Mouse (Mus musculus) CD4-positive, CD25-positive, alpha-beta regulatory T cell (primary cell): ENCODE results near the gene Cpt2. TPM values are rescaled to one million over a fixed set of nuclear protein-coding genes. Genes with fewer than 3 reads are reported as not detected.

Experiments used
- polyA plus RNA-seq: library from polyadenylated mRNA; unstranded; fragments of 100-300 nt; shearing (Covaris generic); gene quantifications from one replicate; pipeline ENCODE4 v1.2.1, GENCODE M21; 2017

Cpt2 gene
- polyA plus RNA-seq: 22.7 TPM

GRCm38 (mm10) chr4:107923145-107923802 is at the start of gene Cpt2:
Gene Cpt2, minus strand, starts transcription at chr4:107923610.

DNA sequence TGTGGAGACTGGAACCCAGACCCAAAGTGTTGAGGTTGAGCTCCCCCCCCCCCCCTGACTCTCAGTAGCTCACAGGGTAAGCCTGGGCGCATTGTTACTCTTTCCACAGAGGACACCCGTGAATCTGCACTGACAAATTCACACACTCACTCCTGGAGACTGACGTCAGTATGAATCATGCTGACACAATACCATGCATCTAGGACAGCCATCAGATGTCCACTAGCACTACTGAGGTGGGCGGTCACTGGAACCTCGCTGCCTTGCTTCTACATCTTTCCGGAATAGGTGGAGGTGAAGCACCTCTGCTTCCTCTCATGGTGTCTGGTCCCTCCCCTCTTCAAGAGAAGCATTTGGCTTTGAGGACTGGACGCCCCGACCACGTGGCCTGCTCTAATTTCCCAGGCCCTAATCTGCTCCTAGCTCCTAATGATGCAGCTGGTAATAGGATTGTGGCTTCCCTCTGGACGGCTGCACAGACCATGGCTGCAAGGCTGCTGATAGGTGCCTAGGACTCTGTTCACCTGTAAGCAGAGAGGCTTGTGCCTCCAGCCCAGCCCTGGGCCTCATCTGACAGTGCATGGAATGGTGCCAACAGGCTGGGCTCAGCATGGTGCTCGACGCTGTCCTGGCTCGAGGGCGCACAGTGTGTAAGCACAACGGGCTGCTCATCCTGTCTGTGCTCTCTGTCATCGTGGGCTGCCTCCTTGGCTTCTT is 44.7 kb upstream of the Cpt2 start, which contains the start of gene Slc1a7:
Gene Slc1a7, plus strand, starts transcription at position 367 of the 717 bp plus-strand sequence.

DNA sequence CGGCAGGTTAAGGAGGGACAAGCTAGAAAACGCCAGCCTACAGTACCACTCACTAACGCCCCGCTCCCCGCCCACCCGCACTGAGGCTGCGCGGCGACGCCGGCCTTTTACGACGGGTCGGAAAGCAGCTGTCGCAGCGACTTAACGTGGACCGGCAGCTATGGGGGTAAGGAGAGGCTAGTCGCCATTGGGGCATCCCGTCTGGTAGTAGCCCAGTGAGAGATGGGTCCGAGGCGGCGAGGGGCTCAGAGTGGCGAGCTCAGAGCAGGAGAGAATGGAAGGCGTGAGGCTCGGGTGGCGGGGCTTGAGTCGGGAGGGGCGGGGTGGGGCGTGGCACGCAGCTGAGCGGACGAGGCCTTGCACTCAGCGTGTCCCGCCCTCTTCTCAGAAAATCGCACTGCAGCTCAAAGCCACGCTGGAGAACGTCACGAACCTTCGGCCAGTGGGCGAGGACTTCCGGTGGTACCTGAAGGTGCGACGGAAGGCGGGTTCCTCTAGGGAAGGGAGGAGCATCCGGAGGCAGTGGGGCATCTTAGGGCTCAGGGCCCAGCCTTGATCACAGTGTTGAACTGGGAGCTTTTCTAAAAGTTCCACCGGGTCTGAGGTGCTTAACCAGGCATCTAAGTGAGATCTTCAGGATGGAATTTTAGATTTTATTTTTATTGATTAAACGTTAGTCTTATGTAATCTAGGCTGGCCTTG is 33.5 kb downstream of the Cpt2 start, which contains the start of gene 0610037L13Rik:
Gene 0610037L13Rik, plus strand, starts transcription at position 83 of the 702 bp plus-strand sequence.

DNA sequence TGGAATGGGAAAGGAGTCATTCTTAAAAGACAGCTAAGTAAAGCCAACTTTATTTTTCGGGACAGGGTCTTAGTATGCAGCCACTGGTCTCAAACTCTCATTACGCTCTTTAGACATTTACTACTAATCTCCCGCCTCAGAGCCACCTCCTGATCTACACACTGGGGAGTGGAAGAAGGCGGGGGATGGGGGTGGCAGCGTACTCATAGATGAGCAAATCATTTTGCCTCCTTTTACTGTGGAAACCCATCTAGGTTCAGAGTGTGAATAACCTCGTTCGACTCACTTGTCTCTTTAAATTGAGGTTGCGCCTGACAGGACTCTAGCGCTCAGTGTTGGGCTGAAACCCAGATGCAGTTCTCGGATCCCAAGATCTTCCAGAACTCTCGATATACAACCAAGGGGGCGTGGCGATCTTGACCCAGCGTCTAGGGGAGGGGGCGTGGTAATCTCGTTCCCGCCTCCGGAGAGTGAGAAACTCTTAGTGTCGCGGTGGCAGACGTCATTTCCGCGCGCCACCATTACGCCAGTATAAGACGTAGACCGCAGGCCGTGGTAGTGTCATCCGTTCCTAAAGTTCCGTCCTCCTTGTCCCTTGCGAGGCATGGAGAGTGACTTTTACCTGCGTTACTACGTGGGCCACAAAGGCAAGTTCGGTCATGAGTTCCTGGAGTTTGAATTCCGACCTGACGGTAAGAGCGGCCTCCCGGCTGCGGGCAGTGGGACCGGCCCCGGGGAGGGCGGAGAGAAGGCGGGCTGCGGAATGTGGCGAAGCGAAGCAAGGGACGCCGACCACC is 44.0 kb downstream of the Cpt2 start, which contains the start of gene Magoh:
Gene Magoh, plus strand, starts transcription at position 502 of the 797 bp plus-strand sequence.

Other genes with a start within 250 kb of the Cpt2 start
- not detected for gene Dmrtb1, start 239.4 kb downstream of the Cpt2 start, polyA plus RNA-seq
- 5.2 TPM for gene Lrp8, start 121.3 kb downstream of the Cpt2 start, polyA plus RNA-seq
- gene Magoh, start 43.9 kb downstream of the Cpt2 start, polyA plus RNA-seq: 142 TPM
- 64.9 TPM for gene 0610037L13Rik, start 33.8 kb downstream of the Cpt2 start, polyA plus RNA-seq
- gene Slc1a7, start 44.7 kb upstream of the Cpt2 start, polyA plus RNA-seq: not detected
- gene Podn, start 172.8 kb upstream of the Cpt2 start, polyA plus RNA-seq: not detected
- 269 TPM for gene Scp2, start 221.4 kb upstream of the Cpt2 start, polyA plus RNA-seq
- gene Echdc2, start 241.8 kb upstream of the Cpt2 start, polyA plus RNA-seq: 2.4 TPM